Mouse (Mus musculus): ENCODE data around the gene Pdyn. TPM values are rescaled to one million over a fixed set of nuclear protein-coding genes. Genes with fewer than 3 reads are reported as not detected.

Pdyn gene
- total and polyA plus RNA-seq, 2 experiments, result not detected

DNA sequence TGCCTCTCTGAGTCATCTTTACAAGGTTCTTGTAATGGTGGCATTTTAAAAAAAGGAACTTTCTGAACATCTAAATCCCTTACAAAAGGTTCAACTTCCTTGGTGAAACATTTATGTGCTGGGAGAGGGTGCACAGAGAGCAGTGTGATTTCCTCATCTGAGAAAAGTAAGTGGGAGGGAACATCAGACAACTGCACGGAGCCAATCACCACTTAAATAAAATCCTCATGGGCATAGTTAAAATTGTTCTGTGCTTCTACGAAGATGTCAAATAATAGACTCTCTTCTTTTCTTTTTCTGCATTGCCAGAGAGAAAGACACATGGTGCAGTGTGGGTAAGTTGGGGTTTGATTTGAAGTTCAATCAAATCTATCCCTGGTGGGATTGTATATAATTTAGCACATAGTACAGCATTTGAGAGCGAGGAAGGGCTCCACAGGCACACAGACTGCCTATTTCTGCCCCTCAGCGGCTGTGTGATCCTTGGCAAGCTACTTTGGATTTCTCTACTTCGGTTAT lies 13.4 kb upstream of the Pdyn start:
- TF ChIP-seq CTCF (IDR thresholded peaks at IDR 0.05; ENCODE audit: low read depth, low read length), result no peak
- no peak for TF ChIP-seq POLR2A (IDR thresholded peaks at IDR 0.05; ENCODE audit: extremely low read depth, insufficient read depth, low read length)
- 59% methylated on average over 5 of the region's 5 CpGs for WGBS
- no peaks in the 10 kb centered on the region; the same call in 1 of the 2 replicates for H3K27me3 ChIP-seq (ENCODE audit: control insufficient read depth, insufficient read depth, low read length)
- no peak for DNase-seq (ENCODE audit: extremely low read depth, low read depth, low spot score)
- H3K4me1 ChIP-seq (ENCODE audit: control insufficient read depth, insufficient read depth, low read length), result no peaks in the 10 kb centered on the region
- H3K36me3 ChIP-seq (ENCODE audit: control insufficient read depth, insufficient read depth, low read length), result no peaks in the 10 kb centered on the region
- no peaks in the 10 kb centered on the region for H3K79me2 ChIP-seq (ENCODE audit: control insufficient read depth, insufficient read depth, low read length)
- no peak overlapping the region for H3K9ac ChIP-seq (ENCODE audit: low read depth, low read length)
- no peak overlapping the region for H3K27ac ChIP-seq (replicated peaks; ENCODE audit: insufficient read depth, low read depth, low read length)
- H3K4me3 ChIP-seq (ENCODE audit: insufficient read depth, low read depth, low read length), result no peak overlapping the region

DNA sequence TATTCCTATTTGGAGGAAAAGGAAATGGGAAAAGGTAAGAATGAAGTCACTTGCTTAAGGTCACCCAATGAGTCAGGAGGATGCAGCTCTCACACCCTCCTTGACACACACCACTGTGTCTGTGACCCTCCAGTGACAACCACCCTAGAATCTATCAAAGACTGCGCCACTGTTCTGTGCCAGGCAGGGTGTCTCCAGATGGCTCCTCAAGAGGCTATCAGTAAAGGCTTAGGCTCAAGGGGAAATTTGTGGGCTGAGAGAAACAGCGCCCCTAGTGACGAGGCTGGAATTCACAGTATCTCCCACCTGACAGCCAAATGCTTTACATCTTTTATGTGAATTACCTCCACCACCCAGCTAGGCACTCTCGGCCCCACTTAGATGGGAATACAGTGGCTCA lies 3.6 kb downstream of the Pdyn start:
- H3K27ac ChIP-seq (replicated peaks; ENCODE audit: insufficient read depth, low read depth, low read length), result no peak overlapping the region
- no peak overlapping the region for H3K4me3 ChIP-seq (ENCODE audit: insufficient read depth, low read depth, low read length)
- no peaks in the 10 kb centered on the region; the same call in 1 of the 2 replicates for H3K27me3 ChIP-seq (ENCODE audit: control insufficient read depth, insufficient read depth, low read length)
- DNase-seq (ENCODE audit: extremely low read depth, low read depth, low spot score), result peak; percentile 6
- no peaks in the 10 kb centered on the region for H3K4me1 ChIP-seq (ENCODE audit: control insufficient read depth, insufficient read depth, low read length)
- TF ChIP-seq CTCF (IDR thresholded peaks at IDR 0.05; ENCODE audit: low read depth, low read length) (peak; percentile 66), POLR2A (IDR thresholded peaks at IDR 0.05; ENCODE audit: extremely low read depth, insufficient read depth, low read length) (no peak)
- H3K36me3 ChIP-seq (ENCODE audit: control insufficient read depth, insufficient read depth, low read length), result no peaks in the 10 kb centered on the region
- no peaks in the 10 kb centered on the region for H3K79me2 ChIP-seq (ENCODE audit: control insufficient read depth, insufficient read depth, low read length)
- no peak overlapping the region for H3K9ac ChIP-seq (ENCODE audit: low read depth, low read length)
- 13% methylated on average over 4 of the region's 4 CpGs for WGBS

DNA sequence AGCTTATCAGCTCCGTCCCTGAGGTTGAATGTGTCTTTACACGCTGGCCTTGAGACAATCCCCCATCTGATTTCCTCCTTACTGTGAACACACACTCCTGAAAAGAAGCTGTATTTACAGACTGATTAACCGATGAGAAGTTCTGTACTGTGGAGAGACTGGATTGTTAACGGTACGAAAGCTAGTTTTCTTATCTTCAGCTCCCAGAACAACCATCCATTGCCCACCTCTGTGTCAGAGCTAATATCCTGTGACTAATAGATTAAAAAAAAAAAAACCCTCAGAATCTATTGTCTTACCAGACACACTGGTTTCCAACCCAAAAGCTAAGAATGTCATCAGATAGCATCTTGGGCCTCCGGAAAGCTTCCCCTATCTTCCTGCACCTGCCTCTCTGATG lies 5.3 kb downstream of the Pdyn start:
- WGBS, result 19% methylated on average over 6 of the region's 6 CpGs
- Histone ChIP-seq H3K9ac (ENCODE audit: low read depth, low read length) (no peak overlapping the region), H3K27me3 (ENCODE audit: control insufficient read depth, insufficient read depth, low read length) (no peaks in the 10 kb centered on the region; the same call in 1 of the 2 replicates), H3K27ac (replicated peaks; ENCODE audit: insufficient read depth, low read depth, low read length) (no peak overlapping the region), H3K36me3 (ENCODE audit: control insufficient read depth, insufficient read depth, low read length) (no peaks in the 10 kb centered on the region), H3K4me3 (ENCODE audit: insufficient read depth, low read depth, low read length) (no peak overlapping the region), H3K79me2 (ENCODE audit: control insufficient read depth, insufficient read depth, low read length) (no peaks in the 10 kb centered on the region), H3K4me1 (ENCODE audit: control insufficient read depth, insufficient read depth, low read length) (no peaks in the 10 kb centered on the region)
- DNase-seq (ENCODE audit: extremely low read depth, low read depth, low spot score), result no peak
- TF ChIP-seq CTCF (IDR thresholded peaks at IDR 0.05; ENCODE audit: low read depth, low read length) (no peak), POLR2A (IDR thresholded peaks at IDR 0.05; ENCODE audit: extremely low read depth, insufficient read depth, low read length) (no peak)

DNA sequence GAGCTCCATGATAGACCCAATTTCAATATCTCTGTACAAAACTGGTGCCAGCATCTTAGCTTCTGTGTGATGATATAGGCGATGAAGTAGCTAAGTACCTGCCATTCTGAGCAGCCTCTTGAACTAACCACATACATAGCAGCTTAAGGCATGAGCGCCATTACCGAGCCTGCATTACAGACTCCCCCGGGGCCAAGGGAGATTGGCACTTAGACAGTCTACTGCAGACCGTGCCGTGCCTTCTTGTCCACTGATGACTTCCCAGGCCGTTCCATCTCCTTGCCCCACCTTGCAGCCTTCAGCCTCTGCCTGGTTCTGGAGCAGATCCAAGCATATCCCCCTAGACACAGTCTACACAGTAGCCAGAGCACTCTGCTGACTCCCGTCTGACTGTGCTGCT lies 7.0 kb downstream of the Pdyn start:
- no peak for TF ChIP-seq POLR2A (IDR thresholded peaks at IDR 0.05; ENCODE audit: extremely low read depth, insufficient read depth, low read length)
- TF ChIP-seq CTCF (IDR thresholded peaks at IDR 0.05; ENCODE audit: low read depth, low read length), result no peak
- Histone ChIP-seq H3K79me2 (ENCODE audit: control insufficient read depth, insufficient read depth, low read length) (no peaks in the 10 kb centered on the region), H3K36me3 (ENCODE audit: control insufficient read depth, insufficient read depth, low read length) (no peaks in the 10 kb centered on the region), H3K4me1 (ENCODE audit: control insufficient read depth, insufficient read depth, low read length) (no peaks in the 10 kb centered on the region), H3K4me3 (ENCODE audit: insufficient read depth, low read depth, low read length) (no peak overlapping the region), H3K27me3 (ENCODE audit: control insufficient read depth, insufficient read depth, low read length) (no peaks in the 10 kb centered on the region), H3K9ac (ENCODE audit: low read depth, low read length) (no peak overlapping the region), H3K27ac (replicated peaks; ENCODE audit: insufficient read depth, low read depth, low read length) (no peak overlapping the region)
- 84% methylated on average over 8 of the region's 8 CpGs for WGBS
- DNase-seq (ENCODE audit: extremely low read depth, low read depth, low spot score), result no peak

DNA sequence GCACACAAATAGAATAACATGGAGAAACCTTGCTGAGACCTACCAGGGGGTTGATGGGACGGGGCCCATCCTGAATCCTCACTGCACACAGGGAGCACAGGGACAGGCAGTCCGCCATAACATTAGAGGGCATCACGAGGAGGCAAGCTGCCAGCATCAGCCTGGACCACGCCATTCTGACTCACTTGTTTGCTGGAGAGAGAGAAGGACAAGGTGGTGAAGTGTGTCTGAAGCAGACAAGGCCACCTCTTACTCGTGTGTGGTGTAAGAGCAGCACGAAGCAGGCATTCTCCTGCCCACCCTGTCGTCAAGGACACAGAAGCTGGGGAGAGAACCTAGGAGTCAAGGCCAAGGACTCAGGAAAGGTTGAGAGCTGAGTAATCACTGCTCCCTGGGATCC lies 9.9 kb downstream of the Pdyn start:
- no peak overlapping the region for H3K4me3 ChIP-seq (ENCODE audit: insufficient read depth, low read depth, low read length)
- H3K27me3 ChIP-seq (ENCODE audit: control insufficient read depth, insufficient read depth, low read length), result no peaks in the 10 kb centered on the region
- no peak for DNase-seq (ENCODE audit: extremely low read depth, low read depth, low spot score)
- H3K79me2 ChIP-seq (ENCODE audit: control insufficient read depth, insufficient read depth, low read length), result no peaks in the 10 kb centered on the region
- WGBS, result 71% methylated on average over 7 of the region's 7 CpGs
- H3K4me1 ChIP-seq (ENCODE audit: control insufficient read depth, insufficient read depth, low read length), result no peaks in the 10 kb centered on the region
- TF ChIP-seq POLR2A (IDR thresholded peaks at IDR 0.05; ENCODE audit: extremely low read depth, insufficient read depth, low read length), result no peak
- TF ChIP-seq CTCF (IDR thresholded peaks at IDR 0.05; ENCODE audit: low read depth, low read length), result no peak
- H3K27ac ChIP-seq (replicated peaks; ENCODE audit: insufficient read depth, low read depth, low read length), result no peak overlapping the region
- H3K9ac ChIP-seq (ENCODE audit: low read depth, low read length), result no peak overlapping the region
- no peaks in the 10 kb centered on the region for H3K36me3 ChIP-seq (ENCODE audit: control insufficient read depth, insufficient read depth, low read length)

DNA sequence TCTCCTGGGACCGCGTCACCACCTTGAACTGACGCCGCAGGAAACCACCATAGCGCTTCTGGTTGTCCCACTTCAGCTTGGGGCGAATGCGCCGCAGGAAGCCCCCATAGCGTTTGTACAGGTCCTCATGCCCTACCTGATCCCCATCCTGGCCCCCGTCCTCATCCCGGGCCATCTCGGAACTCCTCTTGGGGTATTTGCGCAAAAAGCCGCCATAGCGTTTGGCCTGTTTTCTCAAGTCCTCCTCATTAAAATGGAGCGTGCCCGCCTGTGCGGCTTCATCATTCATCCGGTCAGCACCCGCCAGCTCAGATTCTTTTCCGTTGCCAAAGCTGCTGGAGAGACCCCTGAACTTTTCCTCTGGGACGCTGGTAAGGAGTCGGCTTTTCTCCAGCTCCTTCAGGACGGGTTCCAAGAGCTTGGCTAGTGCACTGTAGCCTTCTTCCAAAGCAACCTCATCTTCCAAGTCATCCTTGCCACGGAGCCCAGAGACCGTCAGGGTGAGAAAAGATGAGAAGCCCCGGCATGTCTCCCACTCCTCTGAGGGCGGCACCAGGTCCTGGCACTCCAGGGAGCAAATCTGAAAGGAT lies 11.5 kb downstream of the Pdyn start:
- WGBS, result 89% methylated on average over 28 of the region's 28 CpGs
- Histone ChIP-seq H3K9ac (ENCODE audit: low read depth, low read length) (no peak overlapping the region), H3K27ac (replicated peaks; ENCODE audit: insufficient read depth, low read depth, low read length) (no peak overlapping the region), H3K4me1 (ENCODE audit: control insufficient read depth, insufficient read depth, low read length) (no peaks in the 10 kb centered on the region), H3K79me2 (ENCODE audit: control insufficient read depth, insufficient read depth, low read length) (no peaks in the 10 kb centered on the region), H3K27me3 (ENCODE audit: control insufficient read depth, insufficient read depth, low read length) (no peaks in the 10 kb centered on the region), H3K4me3 (ENCODE audit: insufficient read depth, low read depth, low read length) (no peak overlapping the region), H3K36me3 (ENCODE audit: control insufficient read depth, insufficient read depth, low read length) (no peaks in the 10 kb centered on the region)
- TF ChIP-seq CTCF (IDR thresholded peaks at IDR 0.05; ENCODE audit: low read depth, low read length), result no peak
- DNase-seq (ENCODE audit: extremely low read depth, low read depth, low spot score), result no peak

Measured in liver, adult 2 months (tissue).